Mouse (Mus musculus) limb, embryonic 15.5 days (tissue): Measurements from ENCODE around the gene Slc35a3. TPM values are rescaled to one million over a fixed set of nuclear protein-coding genes. Genes with fewer than 3 reads are reported as not detected.

Experiments
- ATAC-seq: fragments of 200-750 bp; cut with Nextera tagmentation; 2 replicates; pipeline ENCODE4 v1.8.0; 2017; ENCODE audit warnings: low read depth, moderate TSS enrichment; ENCODE audit not compliant: insufficient number of reproducible peaks, low FRiP score, low TSS enrichment
- H3K27ac ChIP-seq: fragments of 300-500 bp; sonication (generic); 2 replicates; pipeline ENCODE4 v1.5.1; 2015; ENCODE audit warnings: moderate library complexity, mild to moderate bottlenecking, inconsistent platforms
- H3K27me3 ChIP-seq: fragments of 300-500 bp; sonication (generic); 2 replicates; pipeline ENCODE4 v1.6.1; 2015; ENCODE audit warnings: inconsistent platforms
- H3K36me3 ChIP-seq: fragments of 300-500 bp; sonication (generic); 2 replicates; pipeline ENCODE4 v1.6.1; 2015; ENCODE audit warnings: inconsistent platforms
- H3K4me1 ChIP-seq: fragments of 300-500 bp; sonication (generic); 2 replicates; pipeline ENCODE4 v1.6.1; 2015; ENCODE audit warnings: inconsistent platforms
- H3K4me2 ChIP-seq: fragments of 300-500 bp; sonication (generic); 2 replicates; pipeline ENCODE4 v1.6.1; 2015; ENCODE audit warnings: mild to moderate bottlenecking, inconsistent platforms
- H3K4me3 ChIP-seq: fragments of 300-500 bp; sonication (generic); 2 replicates; pipeline ENCODE4 v1.5.1; 2015; ENCODE audit warnings: mild to moderate bottlenecking, inconsistent platforms
- H3K9ac ChIP-seq: fragments of 300-500 bp; sonication (generic); 2 replicates; pipeline ENCODE4 v1.6.1; 2015; ENCODE audit warnings: inconsistent platforms
- H3K9me3 ChIP-seq: fragments of 300-500 bp; sonication (generic); 2 replicates; pipeline ENCODE4 v1.6.1; 2016; ENCODE audit warnings: inconsistent platforms
- WGBS: fragments of 180-500 bp; shearing (Covaris S2); methylation state at CpG from one replicate; pipeline ENCODE4 v1.1.7; 2015; 5-methylcytosine and 5-hydroxymethylcytosine counted together
- polyA plus RNA-seq: library from polyadenylated mRNA; unstranded; fragments of >200 nt; fragmentation: Nextera tagmentation; extraction: Ambion mirVana; gene quantifications from 2 replicates; pipeline ENCODE4 v1.2.1, GENCODE M21; 2015

Slc35a3 gene
- polyA plus RNA-seq, 1 experiment from 2014 or later, result 12.5 TPM

GRCm38 (mm10) chr3:116634091-116634490, 78.5 kb downstream of the Slc35a3 start:
- Histone ChIP-seq H3K4me1 (no peaks in the 10 kb centered on the region), H3K36me3 (peaks cover 63% of the 10 kb centered on the region), H3K4me2 (no peak overlapping the region), H3K4me3 (no peak overlapping the region), H3K27ac (no peak overlapping the region), H3K9me3 (no peaks in the 10 kb centered on the region), H3K27me3 (no peaks in the 10 kb centered on the region), H3K9ac (no peak overlapping the region)
- WGBS, result 89% methylated on average over 3 of the region's 3 CpGs
- no peak for ATAC-seq

- H3K9ac ChIP-seq, result no peak overlapping the region
- H3K4me1 ChIP-seq, result no peaks in the 10 kb centered on the region
- ATAC-seq, result no peak
- WGBS, result 80% methylated on average over 3 of the region's 3 CpGs
- no peaks in the 10 kb centered on the region for H3K9me3 ChIP-seq
- H3K27ac ChIP-seq, result no peak overlapping the region
- no peak overlapping the region for H3K4me2 ChIP-seq
- H3K4me3 ChIP-seq, result no peak overlapping the region
- no peaks in the 10 kb centered on the region for H3K27me3 ChIP-seq
- H3K36me3 ChIP-seq, result peaks cover 56% of the 10 kb centered on the region
These were observed 79.7 kb downstream of the Slc35a3 start for GRCm38 (mm10) chr3:116632971-116633370.

GRCm38 (mm10) chr3:116631459-116631858, 81.2 kb downstream of the Slc35a3 start:
- Histone ChIP-seq H3K4me3 (no peak overlapping the region), H3K4me1 (no peaks in the 10 kb centered on the region), H3K9ac (no peak overlapping the region), H3K27me3 (no peaks in the 10 kb centered on the region), H3K4me2 (no peak overlapping the region), H3K36me3 (peaks cover 53% of the 10 kb centered on the region), H3K9me3 (no peaks in the 10 kb centered on the region), H3K27ac (no peak overlapping the region)
- WGBS, result 79% methylated on average over 1 of the region's 1 CpGs
- no peak for ATAC-seq

- Histone ChIP-seq H3K4me1 (no peaks in the 10 kb centered on the region), H3K27me3 (no peaks in the 10 kb centered on the region), H3K4me3 (no peak overlapping the region), H3K9ac (no peak overlapping the region), H3K36me3 (peaks cover 24% of the 10 kb centered on the region), H3K27ac (no peak overlapping the region), H3K4me2 (no peak overlapping the region), H3K9me3 (no peaks in the 10 kb centered on the region)
- ATAC-seq, result no peak
- WGBS, result 96% methylated on average over 7 of the region's 7 CpGs
These were observed 90.0 kb downstream of the Slc35a3 start for GRCm38 (mm10) chr3:116622641-116623040.

GRCm38 (mm10) chr3:116620636-116621370, 91.8 kb downstream of the Slc35a3 start:
- ATAC-seq, result no peak
- Histone ChIP-seq H3K36me3 (peaks cover 18% of the 10 kb centered on the region), H3K9me3 (no peaks in the 10 kb centered on the region), H3K4me2 (no peak overlapping the region), H3K27me3 (no peaks in the 10 kb centered on the region), H3K4me3 (no peak overlapping the region), H3K27ac (no peak overlapping the region), H3K4me1 (no peaks in the 10 kb centered on the region), H3K9ac (no peak overlapping the region)
- 87% methylated on average over 7 of the region's 7 CpGs for WGBS

Other genes with a start within 250 kb of the Slc35a3 start
- 57.0 and 60.6 TPM in 2 replicates for gene Rtca, start 204.6 kb downstream of the Slc35a3 start, polyA plus RNA-seq
- 14.5 and 15.7 TPM in 2 replicates for gene Dbt, start 199.8 kb downstream of the Slc35a3 start, polyA plus RNA-seq
- 1.1 and 3.2 TPM in 2 replicates for gene Lrrc39, start 149.9 kb downstream of the Slc35a3 start, polyA plus RNA-seq
- 16.5 and 17.0 TPM in 2 replicates for gene Sass6, start 117.8 kb downstream of the Slc35a3 start, polyA plus RNA-seq
- gene Trmt13, start 98.2 kb downstream of the Slc35a3 start, polyA plus RNA-seq, result 27.9 and 32.3 TPM in 2 replicates
- 75.1 and 75.3 TPM in 2 replicates for gene Mfsd14a, start 50.2 kb downstream of the Slc35a3 start, polyA plus RNA-seq
- gene Gm43191, start 31.6 kb downstream of the Slc35a3 start, polyA plus RNA-seq, result not detected in 2 replicates
- gene Agl, start 95.3 kb upstream of the Slc35a3 start, polyA plus RNA-seq, result 24.0 and 37.2 TPM in 2 replicates
- gene Frrs1, start 146.6 kb upstream of the Slc35a3 start, polyA plus RNA-seq, result 12.6 and 15.6 TPM in 2 replicates